Mouse (Mus musculus): Measurements from ENCODE around the gene B3glct.

- TF ChIP-seq POLR2A (IDR thresholded peaks at IDR 0.05; ENCODE audit: low read depth, low read length) (no peak), CTCF (IDR thresholded peaks at IDR 0.05; ENCODE audit: extremely low read depth, insufficient read length, insufficient replicate concordance, low read depth, low read length) (no peak)
Observed at GRCm38 (mm10) chr5:149641277-149641892, 36.6 kb upstream of the B3glct start.

All from small intestine, adult 2 months (tissue).